Mouse (Mus musculus): ENCODE data around the gene Tmem208.

DNA sequence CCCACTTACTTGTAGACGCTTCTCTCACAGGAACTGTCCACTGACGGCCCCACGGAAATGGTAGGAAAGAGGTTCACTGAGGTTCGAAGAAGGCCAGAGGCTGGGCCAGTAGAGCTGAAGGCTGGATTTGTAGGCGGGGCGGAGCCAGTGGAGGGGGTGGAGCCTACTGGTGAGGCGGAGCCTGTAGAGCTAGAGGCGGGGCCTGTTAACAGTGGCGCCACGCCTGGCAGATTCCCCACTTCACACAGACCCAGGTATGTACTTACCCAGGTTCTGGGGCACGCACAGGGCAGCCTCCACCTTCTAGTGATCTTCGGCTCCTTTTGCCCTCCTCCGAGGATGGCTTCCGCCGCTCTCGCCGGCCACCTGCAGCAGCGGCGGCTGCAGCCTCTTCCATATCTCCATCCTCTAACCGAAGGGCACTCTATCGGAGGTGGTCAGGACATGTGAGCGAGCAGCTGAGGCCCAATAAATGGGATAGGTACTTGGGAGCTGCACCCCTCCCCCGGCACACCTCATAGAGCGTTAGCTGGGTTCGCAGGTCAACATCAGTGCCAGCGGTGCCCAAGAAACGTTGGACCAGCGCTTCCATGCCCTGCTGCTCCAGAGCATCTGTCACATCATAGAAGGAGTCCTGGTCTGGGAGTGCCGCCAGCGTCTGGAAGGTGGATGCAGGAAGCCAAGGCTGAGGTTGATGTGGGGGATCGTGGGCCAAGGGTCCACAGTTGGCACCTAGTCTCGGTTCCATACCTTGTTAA lies 10.4 kb downstream of the Tmem208 start:
- TF ChIP-seq CTCF (IDR thresholded peaks at IDR 0.05; ENCODE audit: low read depth): no peak
- TF ChIP-seq EP300 (optimal IDR thresholded peaks at IDR 0.05): no peak

Data from stomach, postnatal 0 days (tissue).